Mouse (Mus musculus): ENCODE results near the gene Cish.
A peak's percentile ranks its signal among the peaks of the same experiment; 100 is the strongest.

The Cish gene

DNA sequence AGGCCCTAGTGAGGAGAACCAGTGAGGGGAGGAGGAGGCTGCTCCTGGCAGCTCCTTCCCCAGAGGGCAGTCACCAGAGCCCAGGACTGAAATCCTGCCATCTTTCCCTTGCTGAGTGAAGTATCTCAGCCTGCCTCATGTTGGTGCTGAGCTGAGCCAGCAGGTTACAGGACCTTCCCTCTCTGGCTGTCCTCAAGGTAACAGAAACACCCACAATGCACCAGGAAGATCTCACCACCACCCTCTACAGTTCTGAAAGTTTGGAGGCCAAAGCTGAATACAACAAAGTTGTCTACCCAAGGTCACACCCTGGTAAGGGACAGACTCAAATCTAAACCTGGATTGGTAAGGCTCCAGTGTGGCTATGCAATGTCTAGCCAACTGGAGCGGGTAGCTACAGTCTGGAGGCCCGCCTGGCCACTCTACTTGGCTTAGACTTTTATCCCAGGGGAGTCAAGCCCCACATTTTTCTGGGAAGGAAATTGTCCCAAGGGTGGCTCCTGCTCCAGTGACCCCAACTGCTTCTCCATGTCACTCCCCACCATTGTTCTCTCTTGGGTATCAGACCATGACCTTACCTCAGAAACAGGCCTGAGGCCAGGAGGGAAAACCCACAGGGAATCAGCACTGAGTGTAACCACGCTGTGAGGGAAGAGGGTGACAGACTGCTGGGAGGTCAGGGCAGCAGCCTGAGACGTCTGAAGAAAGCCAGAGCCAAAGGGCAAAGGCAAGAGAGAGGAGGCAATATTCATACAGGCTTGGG, 29.2 kb downstream of the Cish start:
- DNase-seq = no peak

GRCm38 (mm10) chr9:107325904-107326303, 30.1 kb downstream of the Cish start:
- no peak for DNase-seq

DNA sequence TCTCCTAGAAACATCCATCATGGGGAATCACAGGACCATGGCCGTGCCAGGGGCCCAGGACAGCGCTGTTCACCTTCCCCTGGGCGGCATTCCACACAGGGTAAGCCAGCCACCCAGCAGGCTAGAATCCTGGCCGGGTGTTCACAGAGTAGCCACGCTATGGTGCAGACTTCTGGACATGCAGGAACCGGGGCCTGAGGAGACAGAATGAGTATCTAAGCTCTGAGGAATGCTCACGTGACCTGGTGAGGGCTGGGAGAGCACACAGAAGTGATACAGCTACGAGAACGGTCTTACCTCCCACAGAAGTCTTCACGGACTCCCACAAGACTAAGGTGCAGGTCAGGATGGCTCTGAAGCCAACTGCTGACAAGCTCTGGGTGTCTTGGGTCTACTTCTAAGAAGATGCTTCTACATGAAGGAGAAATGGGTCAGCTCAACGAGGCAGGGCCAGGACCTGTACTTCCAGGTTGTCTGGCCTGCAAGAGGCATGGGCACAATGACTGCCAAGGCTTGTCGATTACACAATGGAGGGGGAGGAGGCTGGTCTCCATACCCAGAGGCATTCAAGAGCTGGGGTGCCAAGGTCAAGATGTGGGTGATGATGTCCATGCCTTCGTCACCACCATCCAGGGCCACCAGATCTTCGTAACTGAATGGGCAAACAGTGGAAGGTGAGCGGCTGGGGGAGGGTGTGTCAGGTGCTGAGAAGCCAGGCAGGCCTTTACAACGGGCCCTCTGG, 32.2 kb downstream of the Cish start:
- DNase-seq = no peak

- DNase-seq = no peak
These were observed 35.0 kb downstream of the Cish start for GRCm38 (mm10) chr9:107330791-107331190.

DNA sequence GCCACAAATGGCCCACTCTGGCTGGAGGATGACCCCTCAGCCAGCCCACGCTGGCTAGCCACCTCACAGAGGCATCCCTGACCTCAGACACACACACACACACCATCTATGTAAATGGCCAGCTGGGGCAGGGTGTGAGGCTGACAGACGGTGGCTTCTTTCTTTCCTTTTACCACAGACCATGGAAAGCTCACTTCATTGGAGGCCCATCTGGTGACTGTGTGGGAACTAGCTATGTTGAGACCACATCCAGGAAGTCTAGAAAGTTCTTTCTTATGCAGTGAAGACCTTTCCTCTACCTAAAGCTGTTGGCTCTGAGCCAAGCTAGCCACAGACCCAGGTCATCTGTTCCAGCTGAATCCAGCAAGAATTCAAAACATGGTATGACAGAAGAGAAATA, 37.9 kb downstream of the Cish start:
- DNase-seq = no peak

- DNase-seq = no peak
These were observed 38.5 kb downstream of the Cish start for GRCm38 (mm10) chr9:107334356-107334755.

DNA sequence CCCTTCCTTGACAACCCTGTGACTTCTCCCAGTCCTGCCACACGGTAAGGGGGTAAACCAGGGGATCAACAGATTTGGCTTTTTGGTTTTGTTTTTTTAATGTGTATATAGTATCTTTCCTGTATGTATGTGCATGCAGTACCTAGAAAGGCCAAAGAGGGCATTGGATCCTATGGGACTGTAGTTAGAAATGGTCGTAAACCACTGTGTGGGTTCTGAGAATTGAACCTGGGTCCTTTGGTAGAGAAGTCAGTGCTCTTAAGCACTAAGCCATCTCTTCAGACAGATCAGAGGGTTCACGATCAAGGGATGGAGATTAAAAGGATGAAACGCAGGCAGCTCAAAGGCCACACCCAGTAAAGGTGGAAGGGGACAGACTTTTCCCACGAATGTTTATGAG, 39.2 kb downstream of the Cish start:
- no peak for DNase-seq

DNA sequence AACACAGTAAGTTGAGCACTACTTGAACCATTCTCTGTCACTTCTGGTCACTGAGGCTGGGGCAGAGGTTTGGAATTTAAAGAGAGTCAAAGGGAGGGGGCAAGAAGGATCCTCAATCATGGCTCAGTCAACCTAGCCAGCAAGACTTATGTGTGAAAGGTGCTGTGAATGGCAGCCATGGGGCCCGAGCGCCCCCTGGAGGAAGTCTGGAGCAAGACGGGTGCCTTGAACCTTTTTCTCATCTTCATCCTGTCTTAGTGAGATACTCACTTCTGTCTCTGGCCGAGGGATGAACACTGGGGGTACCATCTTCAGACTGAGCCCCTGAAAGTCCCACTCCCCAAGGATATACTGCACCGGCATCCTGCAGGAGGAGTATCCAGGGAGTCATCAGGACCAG, 40.1 kb downstream of the Cish start:
- DNase-seq = peak; percentile 79

- no peak for DNase-seq
These were observed 40.6 kb downstream of the Cish start for GRCm38 (mm10) chr9:107336386-107336785.

DNA sequence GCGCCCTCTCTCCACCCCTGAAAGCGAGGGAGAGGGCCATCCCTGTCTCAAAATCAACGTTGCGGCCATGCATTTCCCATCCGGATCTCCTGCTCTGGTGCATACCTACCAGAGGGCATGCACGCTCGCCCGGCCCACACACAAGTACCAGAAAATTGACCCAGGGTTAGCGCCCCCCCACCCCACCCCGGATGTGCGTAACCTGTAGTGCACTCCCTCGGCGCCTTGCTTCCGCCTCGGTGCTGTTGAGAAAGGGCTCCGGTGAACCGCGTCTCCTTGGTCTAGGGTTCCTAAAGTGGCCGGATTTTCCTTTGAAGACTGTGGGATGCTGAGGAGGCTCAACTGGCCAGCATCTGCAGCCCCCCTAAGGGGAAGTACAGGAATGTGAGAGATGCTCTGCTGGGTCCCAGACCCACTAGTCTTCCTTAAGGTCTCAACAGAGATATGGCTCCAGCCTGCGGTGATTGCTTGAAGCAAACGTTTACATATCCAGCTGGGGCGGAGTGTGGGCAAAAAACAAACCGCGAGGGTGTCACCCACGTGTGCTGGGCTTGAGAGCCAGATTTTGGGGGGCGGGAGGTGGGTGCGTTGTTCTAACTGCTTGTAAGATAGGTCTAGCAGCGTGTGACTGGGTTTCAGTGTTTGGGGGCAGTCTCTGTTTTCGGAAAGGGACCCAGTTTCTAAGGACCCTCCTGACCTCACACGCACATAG, 42.5 kb downstream of the Cish start, which contains the start of gene Hemk1:
TSS of gene Hemk1 (minus strand) at position 179 of the 712 bp plus-strand sequence.
- peak; percentile 86 for DNase-seq

GRCm38 (mm10) chr9:107340267-107340859, 44.5 kb downstream of the Cish start, which contains the start of gene 6430571L13Rik:
6430571L13Rik (plus strand) TSS chr9:107340602.
- peak; percentile 97 for DNase-seq

- no peak for DNase-seq
These were observed 45.3 kb downstream of the Cish start for GRCm38 (mm10) chr9:107340911-107341645.

DNA sequence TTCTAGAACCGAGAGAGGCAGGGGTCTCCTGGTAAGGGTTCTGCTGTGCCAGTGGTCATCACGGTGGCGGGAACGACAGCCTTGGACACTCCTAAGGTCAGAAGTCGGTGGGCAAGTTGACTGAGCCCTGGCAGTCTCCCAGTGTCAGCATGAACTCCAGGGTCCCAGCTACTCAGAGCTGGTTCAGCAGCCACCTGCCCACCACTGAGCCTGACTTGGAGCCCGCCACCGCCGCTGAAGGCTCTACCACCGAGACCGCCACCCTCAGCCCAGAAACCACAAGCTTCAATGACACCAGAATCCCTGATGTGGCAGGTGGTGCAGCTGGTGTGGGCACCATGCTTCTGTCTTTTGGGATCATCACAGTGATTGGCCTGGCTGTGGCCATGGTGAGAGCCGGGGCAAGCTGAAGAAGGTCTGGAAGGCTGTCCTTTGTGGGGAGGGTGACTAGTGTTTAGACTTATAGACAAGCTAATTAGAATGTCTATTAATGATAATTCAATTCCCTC, 46.4 kb downstream of the Cish start:
- DNase-seq = no peak

DNA sequence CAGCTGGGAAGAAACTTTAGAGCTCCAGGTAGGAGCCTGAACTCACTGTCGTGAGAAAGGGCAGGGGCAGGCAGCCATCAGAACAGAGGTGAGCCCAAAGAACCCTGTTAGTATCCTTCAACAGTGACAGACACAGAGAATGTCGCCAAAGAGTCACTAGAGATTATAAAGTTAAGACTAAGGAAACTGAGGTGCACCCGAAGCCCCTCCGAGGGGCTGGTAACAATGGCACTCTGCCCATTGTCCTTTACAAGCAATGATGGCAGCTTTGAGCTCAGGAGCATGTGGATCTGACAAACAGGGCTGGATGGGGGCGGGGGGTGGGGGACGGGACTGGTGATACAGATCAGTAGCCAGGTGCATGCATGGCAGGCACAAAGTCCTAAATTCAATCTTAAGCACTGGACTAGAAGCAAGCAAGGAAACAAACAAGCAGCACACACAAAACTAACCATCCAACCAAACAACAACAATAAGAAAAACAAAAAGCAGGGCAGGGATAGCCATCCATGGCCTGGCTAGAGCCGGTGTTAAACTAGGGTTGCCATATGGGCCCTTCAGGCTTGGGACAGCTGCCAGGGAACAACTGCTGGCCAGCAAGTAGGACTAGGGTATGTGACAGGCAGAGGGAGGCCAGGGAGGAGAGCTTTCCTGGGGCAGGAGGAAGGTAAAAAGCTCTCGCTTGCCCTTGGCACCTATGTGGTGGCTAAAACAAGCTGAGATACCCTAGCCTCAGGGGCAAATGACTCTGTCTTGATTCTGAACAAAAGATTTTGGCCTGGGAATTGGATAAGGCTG, 47.5 kb downstream of the Cish start:
- DNase-seq = peak; percentile 40

DNA sequence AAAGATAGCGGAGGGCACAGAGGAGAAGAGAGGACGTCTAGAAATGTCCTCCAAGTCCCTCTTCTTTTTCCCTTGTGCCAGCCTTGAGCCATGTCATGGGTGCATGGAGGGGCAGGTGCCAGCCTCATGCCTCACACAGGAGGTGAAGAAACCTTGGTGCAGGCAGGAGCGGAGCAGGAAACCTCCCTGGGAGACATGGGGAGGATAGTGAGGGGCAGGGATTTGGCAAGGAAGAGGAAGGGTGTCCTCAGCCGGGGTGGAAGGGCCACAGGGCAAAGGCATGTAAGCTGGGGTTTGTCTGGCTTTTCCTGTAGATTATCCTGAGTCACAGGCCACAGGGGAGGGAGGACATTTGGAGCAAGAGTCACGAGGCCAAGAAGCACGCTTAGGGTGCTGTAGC, 48.2 kb downstream of the Cish start:
- DNase-seq = no peak

- DNase-seq = no peak
These were observed 50.3 kb downstream of the Cish start for GRCm38 (mm10) chr9:107346081-107346480.

DNA sequence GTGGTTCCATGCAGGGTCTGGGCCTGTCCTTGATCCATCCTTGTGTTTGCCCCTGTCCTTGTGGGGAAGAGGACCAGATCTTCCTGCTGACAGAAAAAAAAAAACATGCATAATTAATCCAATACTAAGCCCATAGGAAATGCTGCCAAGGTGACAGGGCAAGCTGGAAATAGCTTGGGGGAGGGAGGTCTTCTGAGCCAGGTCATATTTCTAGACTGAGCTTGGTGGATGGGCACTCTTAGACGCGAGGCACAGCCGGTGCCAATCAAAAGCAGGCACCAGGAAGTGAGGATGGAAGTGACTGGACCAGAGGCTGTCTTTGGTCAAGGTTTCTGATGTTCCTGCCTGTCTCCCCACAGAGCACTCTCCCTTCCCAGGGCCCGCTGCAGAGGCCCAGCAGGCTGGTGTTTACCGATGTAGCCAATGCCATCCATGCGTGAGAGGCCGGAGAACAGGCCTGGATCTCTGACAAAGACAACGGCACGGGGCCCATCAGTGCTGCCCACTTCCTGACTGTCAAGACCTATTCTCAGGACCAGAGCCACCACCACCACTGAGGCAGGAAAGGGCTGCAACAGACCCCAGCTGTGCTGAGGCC, 51.9 kb downstream of the Cish start:
- DNase-seq = no peak

DNA sequence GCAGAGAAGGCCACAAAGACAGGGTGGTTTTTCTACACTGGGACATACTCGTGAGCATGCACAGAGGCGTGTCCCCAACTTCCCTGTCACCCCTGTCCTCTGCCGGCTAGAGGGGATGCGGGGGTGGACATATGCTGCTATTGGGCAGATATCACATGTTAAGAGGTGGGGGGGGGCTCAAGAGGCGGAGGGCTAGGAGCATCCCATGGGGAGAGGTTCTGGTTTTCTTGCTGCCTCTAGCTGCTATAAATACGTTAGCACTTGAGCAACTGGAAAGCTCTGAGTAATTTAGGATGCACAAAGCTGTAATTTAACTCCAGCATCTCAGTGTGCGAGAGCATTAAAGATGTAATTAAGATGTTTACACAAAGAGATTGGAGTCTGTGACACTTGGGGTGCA, 53.5 kb downstream of the Cish start:
- no peak for DNase-seq

Measured in kidney, postnatal 10 days (tissue).